ENCODE assay signal across 13 mouse cellular contexts in the genomic region with DNA sequence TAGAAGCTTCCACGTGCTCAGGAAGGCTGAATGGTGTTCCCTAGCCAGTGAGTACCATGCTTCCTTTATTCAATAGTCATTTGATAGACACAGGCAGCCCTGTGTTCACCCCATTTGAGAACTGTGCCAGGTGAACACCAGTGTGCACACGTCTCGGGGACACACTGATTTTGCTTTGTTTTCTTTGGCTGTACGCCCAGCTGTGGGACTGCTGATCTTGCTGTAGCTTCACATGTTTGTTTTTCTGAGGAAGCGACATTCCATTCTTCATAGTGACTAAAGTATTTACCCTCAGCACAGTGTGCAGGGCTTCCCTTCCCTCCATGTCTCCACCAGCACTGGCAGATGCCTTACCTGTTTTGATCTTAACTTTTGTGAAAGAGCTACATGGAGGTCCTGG.
DNase-seq lines count a peak whose midpoint lies in the region; ATAC-seq and TF ChIP-seq lines count a peak whose summit lies in the region.
"Had no signal": no experiment of that assay in that cellular context is flagged by ENCODE, and none has a peak within 500 bp of the region (broad histone marks: within the 10 kb centered on the region; RNA-seq: fewer than 3 reads in every experiment).

No protein-coding gene starts in this region.

- peak; percentile 28 for DNase-seq in kidney, adult 9 months
- no peak for DNase-seq in kidney, adult 11 months
- DNase-seq in 3T3-L1 (ENCODE audit: low read depth, low spot score) (peak; percentile 79), adipocyte (ENCODE audit: low spot score) (peak; percentile 71)
- peak; percentile 6 to 40 (median 35) for DNase-seq in liver, embryonic 14.5 days (ENCODE audit: low read depth in 3 of 3, low spot score in 3 of 3)
- no peak for DNase-seq in ovary, postnatal 10 days (ENCODE audit: low spot score)
- no peak for DNase-seq in right cerebral cortex, postnatal 14 days
- DNase-seq: gastrocnemius, postnatal 25 days; right cerebral cortex, adult 18-20 months had no signal

- H3K4me2 ChIP-seq in liver, embryonic 14.5 days (ENCODE audit: low read depth): no peak overlapping the region
- H3K4me2 ChIP-seq: forebrain, embryonic 12.5 days; neural tube, embryonic 12.5 days had no signal

- WGBS in liver, embryonic 14.5 days (ENCODE audit: insufficient replicate concordance): 52% methylated on average over 5 of the region's 5 CpGs

- H3K9me3 ChIP-seq in liver, embryonic 14.5 days (ENCODE audit: control insufficient read depth, low read length): no peaks in the 10 kb centered on the region
- H3K9me3 ChIP-seq: forebrain, embryonic 12.5 days; neural tube, embryonic 12.5 days had no signal

- no peak overlapping the region for H3K27ac ChIP-seq in liver, embryonic 14.5 days
- H3K27ac ChIP-seq: forebrain, embryonic 12.5 days; layer of hippocampus, adult 2 months; neural tube, embryonic 12.5 days had no signal

- 0 out of 2 replicates have a peak, but pooled peaks have one; percentile 11 for ATAC-seq in liver, embryonic 14.5 days (ENCODE audit: insufficient read depth)

- H3K4me1 ChIP-seq in liver, embryonic 14.5 days (replicated peaks; ENCODE audit: control insufficient read depth in 2 of 2, insufficient read depth in 2 of 2, low read length in 1 of 2): peaks cover 0 to 3% of the 10 kb centered on the region in 2 experiments; a peak in 2 of 4 replicates
- H3K4me1 ChIP-seq: forebrain, embryonic 12.5 days; megakaryocyte, embryonic 14.5 days; neural tube, embryonic 12.5 days had no signal

- H3K4me3 ChIP-seq in liver, embryonic 14.5 days (ENCODE audit: insufficient read depth in 1 of 2, low read depth in 2 of 2, low read length in 2 of 2): no peak overlapping the region
- H3K4me3 ChIP-seq: forebrain, embryonic 12.5 days; layer of hippocampus, adult 2 months; megakaryocyte, embryonic 14.5 days; neural tube, embryonic 12.5 days had no signal

- no peak for TF ChIP-seq CTCF in liver, embryonic 14.5 days (IDR thresholded peaks at IDR 0.05; ENCODE audit: low read depth)

- H3K36me3 ChIP-seq in liver, embryonic 14.5 days (replicated peaks; ENCODE audit: control insufficient read depth, insufficient read depth, low read depth): no peaks in the 10 kb centered on the region
- H3K36me3 ChIP-seq: forebrain, embryonic 12.5 days; neural tube, embryonic 12.5 days had no signal

- H3K9ac ChIP-seq in liver, embryonic 14.5 days (replicated peaks): no peak overlapping the region
- H3K9ac ChIP-seq: forebrain, embryonic 12.5 days; neural tube, embryonic 12.5 days had no signal

- H3K27me3 ChIP-seq in liver, embryonic 14.5 days (ENCODE audit: control insufficient read depth, insufficient read depth, low read length): no peaks in the 10 kb centered on the region
- H3K27me3 ChIP-seq: forebrain, embryonic 12.5 days; neural tube, embryonic 12.5 days had no signal

- no peak for TF ChIP-seq EP300 in liver, embryonic 14.5 days (IDR thresholded peaks at IDR 0.05; ENCODE audit: low read depth)

Comparison
In these comparisons a context has a peak if more than half of its experiments do, and no peak if none do; other contexts are left out.
1. DNase-seq: peak in kidney, adult 9 months (single experiment), 3T3-L1 (single experiment), adipocyte (single experiment) and liver, embryonic 14.5 days (3 of 3); none in kidney, adult 11 months (single experiment), ovary, postnatal 10 days (single experiment) and right cerebral cortex, postnatal 14 days (single experiment).